18 mouse cellular contexts compared by ENCODE assay signal in the genomic region with DNA sequence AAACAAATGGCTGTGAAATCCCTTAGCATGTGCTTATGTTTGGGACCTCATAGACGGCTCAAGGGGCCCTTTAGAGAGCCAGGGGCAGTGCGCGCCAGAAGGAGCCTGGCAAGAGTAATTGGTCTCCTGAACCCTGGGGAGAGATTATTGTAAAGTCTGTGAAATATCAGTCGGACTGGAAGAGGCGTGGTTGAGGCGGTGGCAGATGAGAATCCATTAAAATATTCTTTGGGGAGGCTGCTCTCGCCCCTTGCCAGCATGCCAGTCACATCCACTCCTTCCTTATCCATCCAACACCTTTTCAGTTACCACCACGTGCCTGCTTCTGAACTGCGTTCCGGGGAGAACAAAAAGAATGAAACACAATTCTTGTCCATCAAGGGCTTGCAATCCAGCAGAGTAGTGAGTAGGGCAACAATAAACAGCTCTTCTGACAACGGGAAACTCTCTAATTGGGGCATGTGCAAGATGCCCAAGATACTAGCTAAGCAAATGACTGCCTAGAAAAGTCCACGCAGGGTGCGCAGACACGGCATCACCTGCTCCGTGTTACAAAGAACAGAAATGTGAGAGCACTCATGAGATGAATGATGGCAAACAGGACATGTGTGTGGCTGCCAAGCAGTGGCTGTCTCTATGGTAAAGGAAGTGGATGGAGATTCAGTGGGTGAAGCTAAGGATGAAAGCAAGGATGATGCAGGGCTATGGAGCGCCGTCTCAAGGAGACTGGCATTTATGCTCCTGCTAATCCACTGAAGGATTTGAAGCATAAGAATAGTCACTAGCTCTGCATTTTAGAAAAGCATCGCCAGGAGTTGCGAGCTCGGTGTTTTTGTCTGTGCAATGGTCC.
DNase-seq lines count a peak whose midpoint lies in the region; ATAC-seq lines count a peak whose summit lies in the region.
"Had no signal": no experiment of that assay in that cellular context is flagged by ENCODE, and none has a peak within 500 bp of the region (broad histone marks: within the 10 kb centered on the region; RNA-seq: fewer than 3 reads in every experiment).

No protein-coding gene starts in this region.

- DNase-seq in hindbrain, embryonic 10.5 days (ENCODE audit: low spot score) = no peak
- DNase-seq in forebrain, embryonic 11.5 days (ENCODE audit: low spot score) = no peak
- DNase-seq in spleen, adult 18-20 months = no peak
- no peak for DNase-seq in heart, postnatal 25 days (ENCODE audit: low spot score)
- no peak for DNase-seq in embryo, embryonic 10.5 days (ENCODE audit: low spot score)
- DNase-seq: adrenal gland, postnatal 10 days; cerebellum, adult 11-12 months; cerebellum, postnatal 25 days; kidney, adult 8-10 months; kidney, postnatal 36 days; lung, postnatal 14 days; right cerebral cortex, postnatal 4 days; thymus, postnatal 36 days had no signal

- no peak overlapping the region for H3K4me2 ChIP-seq in hindbrain, embryonic 12.5 days (replicated peaks)
- H3K4me2 ChIP-seq in forebrain, embryonic 11.5 days (ENCODE audit: low read depth, low read length, severe bottlenecking) = no peak overlapping the region
- H3K4me2 ChIP-seq in hindbrain, embryonic 15.5 days = no peak overlapping the region
- no peak overlapping the region for H3K4me2 ChIP-seq in neural tube, embryonic 13.5 days
- H3K4me2 ChIP-seq: heart, embryonic 13.5 days; limb, embryonic 15.5 days had no signal

- no peaks in the 10 kb centered on the region for H3K36me3 ChIP-seq in hindbrain, embryonic 12.5 days
- no peaks in the 10 kb centered on the region for H3K36me3 ChIP-seq in hindbrain, embryonic 10.5 days
- H3K36me3 ChIP-seq in forebrain, embryonic 11.5 days (ENCODE audit: control insufficient read depth, insufficient read depth, low read length) = no peaks in the 10 kb centered on the region
- H3K36me3 ChIP-seq in hindbrain, embryonic 15.5 days = no peaks in the 10 kb centered on the region
- no peaks in the 10 kb centered on the region for H3K36me3 ChIP-seq in neural tube, embryonic 13.5 days
- H3K36me3 ChIP-seq: heart, embryonic 13.5 days; limb, embryonic 15.5 days had no signal

- intact Hi-C loops in heart, postnatal 25 days (cut with DNase I) = no loop called here

- 0 out of 2 replicates have a peak, but pooled peaks cover 4% of the 10 kb centered on the region for H3K4me1 ChIP-seq in hindbrain, embryonic 12.5 days
- H3K4me1 ChIP-seq in hindbrain, embryonic 10.5 days (replicated peaks) = peaks cover 7% of the 10 kb centered on the region
- no peaks in the 10 kb centered on the region for H3K4me1 ChIP-seq in forebrain, embryonic 11.5 days (replicated peaks; ENCODE audit: control insufficient read depth, insufficient read depth, low read length)
- 0 out of 2 replicates have a peak, but pooled peaks cover 3% of the 10 kb centered on the region for H3K4me1 ChIP-seq in hindbrain, embryonic 15.5 days (replicated peaks)
- peaks cover 10% of the 10 kb centered on the region; the same call in 1 of the 2 replicates for H3K4me1 ChIP-seq in neural tube, embryonic 13.5 days (replicated peaks)
- H3K4me1 ChIP-seq: heart, embryonic 13.5 days; limb, embryonic 15.5 days had no signal

- 63% methylated on average over 20 of the region's 20 CpGs for WGBS in hindbrain, embryonic 12.5 days
- 81% methylated on average over 20 of the region's 20 CpGs for WGBS in hindbrain, embryonic 10.5 days
- 64% methylated on average over 20 of the region's 20 CpGs for WGBS in forebrain, embryonic 11.5 days
- WGBS in hindbrain, embryonic 15.5 days = 52% methylated on average over 20 of the region's 20 CpGs
- WGBS in neural tube, embryonic 13.5 days = 62% methylated on average over 20 of the region's 20 CpGs

- H3K9me3 ChIP-seq in hindbrain, embryonic 12.5 days (replicated peaks) = 0 out of 2 replicates have a peak, but pooled peaks cover 5% of the 10 kb centered on the region
- peaks cover 4% of the 10 kb centered on the region; the same call in 1 of the 2 replicates for H3K9me3 ChIP-seq in hindbrain, embryonic 10.5 days
- no peaks in the 10 kb centered on the region; the same call in 1 of the 2 replicates for H3K9me3 ChIP-seq in forebrain, embryonic 11.5 days (ENCODE audit: control insufficient read depth, low read length)
- no peaks in the 10 kb centered on the region for H3K9me3 ChIP-seq in hindbrain, embryonic 15.5 days
- H3K9me3 ChIP-seq in neural tube, embryonic 13.5 days = no peaks in the 10 kb centered on the region
- H3K9me3 ChIP-seq: heart, embryonic 13.5 days; limb, embryonic 15.5 days had no signal

- H3K4me3 ChIP-seq in hindbrain, embryonic 12.5 days = no peak overlapping the region
- H3K4me3 ChIP-seq in hindbrain, embryonic 10.5 days = no peak overlapping the region
- H3K4me3 ChIP-seq in forebrain, embryonic 11.5 days (ENCODE audit: low read depth, low read length) = no peak overlapping the region
- no peak overlapping the region for H3K4me3 ChIP-seq in hindbrain, embryonic 15.5 days
- no peak overlapping the region for H3K4me3 ChIP-seq in neural tube, embryonic 13.5 days
- H3K4me3 ChIP-seq: heart, embryonic 13.5 days; limb, embryonic 15.5 days had no signal

- peak overlapping the region; percentile 55 for H3K27ac ChIP-seq in hindbrain, embryonic 12.5 days
- no peak overlapping the region for H3K27ac ChIP-seq in hindbrain, embryonic 10.5 days
- H3K27ac ChIP-seq in forebrain, embryonic 11.5 days (ENCODE audit: low read depth, low read length) = no peak overlapping the region
- H3K27ac ChIP-seq in hindbrain, embryonic 15.5 days (replicated peaks) = no peak overlapping the region
- peak overlapping the region; percentile 74 for H3K27ac ChIP-seq in neural tube, embryonic 13.5 days (replicated peaks)
- H3K27ac ChIP-seq: heart, embryonic 13.5 days; limb, embryonic 15.5 days had no signal

- no peak overlapping the region for H3K9ac ChIP-seq in hindbrain, embryonic 12.5 days
- H3K9ac ChIP-seq in forebrain, embryonic 11.5 days (ENCODE audit: low read length) = no peak overlapping the region
- no peak overlapping the region for H3K9ac ChIP-seq in hindbrain, embryonic 15.5 days
- no peak overlapping the region for H3K9ac ChIP-seq in neural tube, embryonic 13.5 days
- H3K9ac ChIP-seq: heart, embryonic 13.5 days; limb, embryonic 15.5 days had no signal

- ATAC-seq in hindbrain, embryonic 12.5 days (ENCODE audit: low FRiP score) = peak; percentile 87
- ATAC-seq in forebrain, embryonic 11.5 days (replicated peaks; ENCODE audit: low FRiP score) = peak; percentile 60
- peak; percentile 42; the same call in 1 of the 2 replicates for ATAC-seq in hindbrain, embryonic 15.5 days (ENCODE audit: low FRiP score, low read depth)
- ATAC-seq in neural tube, embryonic 13.5 days (ENCODE audit: low read depth) = peak; percentile 89

- H3K27me3 ChIP-seq in hindbrain, embryonic 12.5 days = no peaks in the 10 kb centered on the region
- no peaks in the 10 kb centered on the region for H3K27me3 ChIP-seq in hindbrain, embryonic 10.5 days (ENCODE audit: insufficient read depth, poor library complexity, severe bottlenecking)
- H3K27me3 ChIP-seq in forebrain, embryonic 11.5 days (ENCODE audit: control insufficient read depth, insufficient read depth, low read length) = no peaks in the 10 kb centered on the region
- no peaks in the 10 kb centered on the region for H3K27me3 ChIP-seq in hindbrain, embryonic 15.5 days
- no peaks in the 10 kb centered on the region for H3K27me3 ChIP-seq in neural tube, embryonic 13.5 days
- H3K27me3 ChIP-seq: heart, embryonic 13.5 days; limb, embryonic 15.5 days had no signal

Comparison
In these comparisons a context has a peak if more than half of its experiments do, and no peak if none do; other contexts are left out.
1. H3K27ac ChIP-seq: peak in hindbrain, embryonic 12.5 days (single experiment) and neural tube, embryonic 13.5 days (single experiment); none in hindbrain, embryonic 10.5 days (single experiment), forebrain, embryonic 11.5 days (single experiment) and hindbrain, embryonic 15.5 days (single experiment).
2. Peak in every context shown above with its lines, with median percentiles within 50 percentile points of each other: ATAC-seq.